Mouse (Mus musculus) embryonic facial prominence, embryonic 14.5 days (tissue): ENCODE measurements around the gene Eif2b2. TPM values are rescaled to one million over a fixed set of nuclear protein-coding genes. Genes with fewer than 3 reads are reported as not detected.
A peak's percentile ranks its signal among the peaks of the same experiment; 100 is the strongest.

Experiments used
- ATAC-seq: fragments of 200-750 bp; cut with Nextera tagmentation; 2 replicates; pipeline ENCODE4 v1.8.0; 2017; ENCODE audit warnings: low read depth, moderate number of reproducible peaks, moderate TSS enrichment
- DNase-seq: peaks from one replicate; pipeline ENCODE4 v3.0.0-alpha.2; 2015; ENCODE audit warnings: low spot score
- H3K27ac ChIP-seq: fragments of 300-500 bp; sonication (generic); replicated peaks from 2 replicates; pipeline ENCODE4 v1.5.1; 2014; ENCODE audit warnings: low read depth, mild to moderate bottlenecking, low read length, moderate library complexity
- H3K27me3 ChIP-seq: fragments of 300-500 bp; sonication (generic); replicated peaks from 2 replicates; pipeline ENCODE4 v1.6.1; 2014; ENCODE audit warnings: low read length; ENCODE audit not compliant: control insufficient read depth, insufficient read depth
- H3K36me3 ChIP-seq: fragments of 300-500 bp; sonication (generic); 2 replicates; pipeline ENCODE4 v1.6.1; 2014; ENCODE audit warnings: low read length, mixed read lengths; ENCODE audit not compliant: control insufficient read depth, insufficient read depth
- H3K4me1 ChIP-seq: fragments of 300-500 bp; sonication (generic); 2 replicates; pipeline ENCODE4 v1.6.1; 2014; ENCODE audit warnings: antibody characterized with exemption, low read length; ENCODE audit not compliant: control insufficient read depth, insufficient read depth
- H3K4me2 ChIP-seq: fragments of 300-500 bp; sonication (generic); 2 replicates; pipeline ENCODE4 v1.6.1; 2014; ENCODE audit warnings: low read depth, mild to moderate bottlenecking, low read length, moderate library complexity, mixed read lengths
- H3K4me3 ChIP-seq: fragments of 300-500 bp; sonication (generic); 2 replicates; pipeline ENCODE4 v1.5.1; 2014; ENCODE audit warnings: low read depth, mild to moderate bottlenecking, low read length
- H3K9ac ChIP-seq: fragments of 300-500 bp; sonication (generic); 2 replicates; pipeline ENCODE4 v1.6.1; 2014; ENCODE audit warnings: low read depth, mild to moderate bottlenecking, low read length, moderate library complexity, mixed read lengths
- H3K9me3 ChIP-seq: fragments of 300-500 bp; sonication (generic); 2 replicates; pipeline ENCODE4 v1.6.1; 2016; ENCODE audit warnings: low read length; ENCODE audit not compliant: control insufficient read depth
- WGBS: fragments of 180-500 bp; shearing (Covaris S2); extraction: QIAGEN DNeasy Blood & Tissue Kit; methylation state at CpG from one replicate; pipeline ENCODE4 v1.1.7; 2014; 5-methylcytosine and 5-hydroxymethylcytosine counted together
- polyA plus RNA-seq: library from polyadenylated mRNA; unstranded; fragments of >200 nt; fragmentation: Nextera tagmentation; extraction: Ambion mirVana; gene quantifications from 2 replicates; pipeline ENCODE4 v1.2.1, GENCODE M21; 2014

Gene Eif2b2
- polyA plus RNA-seq = 74.5 and 91.6 TPM in 2 replicates

DNA sequence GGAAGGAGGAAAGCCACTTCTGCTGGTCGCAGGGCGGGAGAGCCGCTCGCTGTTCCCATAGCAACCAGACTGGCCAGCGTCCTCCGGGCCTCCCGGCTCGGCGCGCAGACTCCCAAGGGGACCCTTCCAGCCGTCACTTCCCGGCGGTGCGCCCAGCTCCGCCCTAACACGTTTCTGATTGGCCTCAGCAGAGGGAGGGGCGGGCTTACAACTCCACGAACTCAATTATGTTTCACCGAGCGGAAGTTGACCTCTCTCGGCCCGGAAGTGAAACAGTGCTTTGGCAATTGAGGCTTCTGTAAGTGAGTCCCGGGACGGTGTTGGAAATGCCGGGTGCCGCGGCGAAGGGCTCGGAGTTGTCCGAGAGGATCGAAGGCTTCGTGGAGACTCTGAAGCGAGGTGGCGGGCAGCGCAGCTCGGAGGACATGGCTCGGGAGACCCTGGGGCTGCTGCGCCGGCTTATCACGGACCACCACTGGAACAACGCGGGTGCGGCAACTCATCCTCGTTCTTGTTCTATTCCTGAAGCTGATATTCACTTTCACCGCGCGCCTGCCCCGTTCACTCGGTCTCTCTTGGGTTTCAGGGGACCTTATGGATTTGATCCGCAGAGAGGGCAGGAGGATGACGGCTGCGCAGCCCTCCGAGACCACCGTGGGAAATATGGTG lies at the start of gene Eif2b2:
Gene Eif2b2, plus strand, starts transcription at position 246 of the 669 bp plus-strand sequence.
- ATAC-seq (peak; percentile 100), DNase-seq (peak; percentile 99)
- Histone ChIP-seq H3K4me1 (peaks cover 11% of the 10 kb centered on the region), H3K27ac (peak within 1 kb of the TSS; percentile 72), H3K4me2 (peak within 1 kb of the TSS; percentile 81), H3K27me3 (no peaks in the 10 kb centered on the region), H3K4me3 (peak within 1 kb of the TSS; percentile 79), H3K36me3 (peaks cover 30% of the 10 kb centered on the region), H3K9ac (peak within 1 kb of the TSS; percentile 74), H3K9me3 (no peaks in the 10 kb centered on the region)
- WGBS = 1% methylated on average over 42 of the region's 54 CpGs

DNA sequence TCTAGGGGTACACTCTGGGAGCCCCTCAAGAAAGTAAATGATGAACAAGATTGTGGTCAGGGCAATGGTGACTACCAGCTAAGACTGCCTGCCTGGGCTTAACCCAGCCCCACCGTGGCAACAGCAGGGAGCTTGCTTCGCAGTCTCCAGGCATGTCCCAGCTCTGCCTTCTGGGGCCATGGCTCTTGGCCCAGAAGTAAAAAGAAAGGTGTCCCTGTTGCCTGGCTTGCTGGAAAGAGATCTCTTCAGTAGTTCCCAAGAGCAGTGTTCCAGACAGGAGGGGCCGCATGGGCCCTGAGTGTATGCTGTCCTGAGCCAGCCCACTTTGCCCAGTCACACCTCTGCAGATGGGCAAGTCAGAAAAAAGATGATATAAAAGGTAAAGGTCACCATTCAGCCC lies 49.4 kb upstream of the Eif2b2 start:
- WGBS = 57% methylated on average over 3 of the region's 3 CpGs
- no peaks in the 10 kb centered on the region for H3K9me3 ChIP-seq

DNA sequence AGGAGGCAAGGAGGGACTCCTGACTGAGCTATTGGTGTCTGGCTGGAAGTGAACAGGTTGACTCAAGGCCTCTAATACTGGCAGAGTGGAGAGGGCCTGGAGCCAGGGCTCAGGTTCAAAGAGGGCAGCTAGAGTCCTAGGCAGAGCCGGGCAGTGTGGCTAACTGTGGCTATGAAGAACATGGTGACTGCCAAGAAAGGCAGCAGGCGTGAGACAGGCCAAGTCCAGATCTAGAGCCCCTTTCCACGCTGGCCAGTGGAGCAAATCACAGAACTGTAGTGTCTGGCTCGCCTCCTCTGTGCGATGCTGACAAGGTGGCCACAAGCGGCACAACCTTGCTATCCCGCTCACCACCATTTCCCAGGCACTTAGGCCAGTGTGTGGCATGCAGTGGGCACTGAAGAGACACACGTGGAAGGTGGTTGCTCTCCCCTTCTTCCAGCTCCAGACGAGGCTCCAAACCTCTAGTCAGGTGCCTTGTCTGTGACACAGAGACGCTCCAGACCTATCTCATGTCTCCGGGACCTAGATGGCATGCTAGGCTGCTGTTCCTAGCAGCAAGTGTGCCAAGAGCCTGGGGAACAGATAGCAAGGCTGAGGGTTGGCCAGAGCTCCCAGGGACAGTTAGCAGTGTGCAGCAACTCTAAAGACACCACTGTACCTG lies 48.9 kb upstream of the Eif2b2 start:
- 91% methylated on average over 10 of the region's 11 CpGs for WGBS
- H3K9me3 ChIP-seq = no peaks in the 10 kb centered on the region
- peaks cover 13% of the 10 kb centered on the region; the same call in 1 of the 2 replicates for H3K36me3 ChIP-seq
- ATAC-seq = no peak
- DNase-seq = no peak
- no peak overlapping the region for H3K9ac ChIP-seq
- H3K27ac ChIP-seq = no peak overlapping the region
- H3K4me2 ChIP-seq = no peak overlapping the region
- H3K4me3 ChIP-seq = no peak overlapping the region
- peaks cover 12% of the 10 kb centered on the region for H3K4me1 ChIP-seq
- no peaks in the 10 kb centered on the region for H3K27me3 ChIP-seq

More for the DNA sequence above, 49.4 kb upstream of the Eif2b2 start:
- Histone ChIP-seq H3K4me1 (peaks cover 7% of the 10 kb centered on the region), H3K9ac (no peak overlapping the region), H3K27me3 (no peaks in the 10 kb centered on the region), H3K27ac (no peak overlapping the region), H3K4me3 (no peak overlapping the region), H3K36me3 (peaks cover 13% of the 10 kb centered on the region; the same call in 1 of the 2 replicates), H3K4me2 (peak overlapping the region; percentile 46; the same call in 1 of the 2 replicates)
- DNase-seq (no peak), ATAC-seq (0 out of 2 replicates have a peak, but pooled peaks have one; percentile 7)

DNA sequence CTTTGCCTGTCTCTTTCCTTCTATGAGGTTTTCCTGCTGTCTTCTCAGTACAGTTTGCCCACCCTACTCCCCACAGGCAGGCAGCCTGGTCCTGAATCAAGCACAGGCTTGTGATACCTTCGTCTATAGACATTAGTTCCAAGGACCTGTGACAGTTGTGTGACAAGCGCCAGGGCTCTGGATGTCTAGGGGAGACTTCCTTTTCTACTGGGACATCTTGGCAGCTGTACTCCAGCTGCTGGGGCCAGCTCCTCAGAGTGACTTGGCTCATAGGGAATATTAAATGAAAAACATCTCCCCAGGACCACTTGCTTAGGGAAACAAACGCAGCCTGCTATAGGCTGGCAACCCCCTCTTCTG lies 48.4 kb upstream of the Eif2b2 start:
- H3K4me3 ChIP-seq = no peak overlapping the region
- no peak overlapping the region for H3K9ac ChIP-seq
- peaks cover 17% of the 10 kb centered on the region for H3K4me1 ChIP-seq
- no peak overlapping the region for H3K4me2 ChIP-seq
- no peaks in the 10 kb centered on the region for H3K9me3 ChIP-seq
- no peaks in the 10 kb centered on the region for H3K27me3 ChIP-seq
- peaks cover 11% of the 10 kb centered on the region; the same call in 1 of the 2 replicates for H3K36me3 ChIP-seq
- DNase-seq (no peak), ATAC-seq (no peak)
- WGBS = 62% methylated on average over 3 of the region's 3 CpGs
- no peak overlapping the region for H3K27ac ChIP-seq

DNA sequence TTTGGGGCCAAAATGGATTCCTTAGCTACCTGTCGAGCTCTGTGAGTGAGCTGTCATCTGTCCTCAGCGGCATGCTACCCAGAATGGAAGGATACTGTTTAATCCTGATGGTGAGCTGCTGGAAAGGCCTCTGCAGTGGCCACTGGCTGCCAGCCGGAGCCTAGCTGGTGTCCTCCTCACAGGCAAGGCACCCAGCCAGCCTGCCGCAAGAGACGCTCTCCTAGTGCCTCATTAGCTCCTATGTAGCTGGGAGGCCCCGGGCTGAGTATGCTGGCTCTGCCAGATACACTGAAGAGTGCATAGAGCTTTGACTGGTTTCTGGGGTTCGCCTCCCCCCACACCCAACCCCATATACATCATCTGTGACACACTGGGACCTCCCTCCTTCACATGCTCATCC lies 45.3 kb upstream of the Eif2b2 start:
- Histone ChIP-seq H3K4me2 (peak overlapping the region; percentile 77; the same call in 1 of the 2 replicates), H3K4me1 (peaks cover 36% of the 10 kb centered on the region), H3K9ac (no peak overlapping the region), H3K9me3 (no peaks in the 10 kb centered on the region), H3K4me3 (no peak overlapping the region), H3K36me3 (no peaks in the 10 kb centered on the region), H3K27ac (no peak overlapping the region), H3K27me3 (no peaks in the 10 kb centered on the region)
- DNase-seq (no peak), ATAC-seq (no peak)
- WGBS = 71% methylated on average over 7 of the region's 7 CpGs

DNA sequence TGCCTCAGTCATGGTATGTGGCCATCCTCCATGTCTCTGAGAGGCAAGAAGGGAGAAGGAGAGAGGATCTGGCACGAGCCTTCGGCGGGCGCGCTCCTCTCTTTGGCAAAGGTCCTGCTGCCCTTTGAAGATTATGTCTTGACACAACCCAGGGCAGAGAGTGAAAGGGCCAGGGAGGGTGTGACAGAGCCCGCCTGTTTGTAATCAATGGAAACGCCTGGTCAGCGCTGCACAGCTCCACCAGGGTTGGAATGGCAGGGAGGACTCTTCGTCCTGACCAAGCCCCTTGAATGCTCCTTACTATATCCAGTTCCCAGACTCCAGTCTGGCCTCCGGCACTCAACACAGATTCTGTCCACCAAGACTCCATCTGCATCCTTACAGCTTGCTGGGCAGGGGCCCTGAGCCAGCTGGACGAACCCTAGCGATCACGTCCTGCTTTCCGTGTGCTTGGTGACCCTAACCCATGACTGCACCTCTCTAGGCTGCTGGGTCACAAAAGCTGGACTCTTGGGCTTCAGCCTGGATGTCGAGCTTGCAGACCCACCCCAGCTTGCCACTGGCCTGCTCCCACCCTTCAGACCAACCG lies 44.1 kb upstream of the Eif2b2 start:
- Histone ChIP-seq H3K9me3 (no peaks in the 10 kb centered on the region), H3K27ac (no peak overlapping the region; the same call in 1 of the 2 replicates), H3K27me3 (no peaks in the 10 kb centered on the region), H3K36me3 (no peaks in the 10 kb centered on the region), H3K4me2 (peak overlapping the region; percentile 77), H3K4me1 (peaks cover 31% of the 10 kb centered on the region), H3K4me3 (peak overlapping the region; percentile 37), H3K9ac (peak overlapping the region; percentile 58)
- ATAC-seq (no peak), DNase-seq (no peak)
- WGBS = 39% methylated on average over 16 of the region's 16 CpGs

DNA sequence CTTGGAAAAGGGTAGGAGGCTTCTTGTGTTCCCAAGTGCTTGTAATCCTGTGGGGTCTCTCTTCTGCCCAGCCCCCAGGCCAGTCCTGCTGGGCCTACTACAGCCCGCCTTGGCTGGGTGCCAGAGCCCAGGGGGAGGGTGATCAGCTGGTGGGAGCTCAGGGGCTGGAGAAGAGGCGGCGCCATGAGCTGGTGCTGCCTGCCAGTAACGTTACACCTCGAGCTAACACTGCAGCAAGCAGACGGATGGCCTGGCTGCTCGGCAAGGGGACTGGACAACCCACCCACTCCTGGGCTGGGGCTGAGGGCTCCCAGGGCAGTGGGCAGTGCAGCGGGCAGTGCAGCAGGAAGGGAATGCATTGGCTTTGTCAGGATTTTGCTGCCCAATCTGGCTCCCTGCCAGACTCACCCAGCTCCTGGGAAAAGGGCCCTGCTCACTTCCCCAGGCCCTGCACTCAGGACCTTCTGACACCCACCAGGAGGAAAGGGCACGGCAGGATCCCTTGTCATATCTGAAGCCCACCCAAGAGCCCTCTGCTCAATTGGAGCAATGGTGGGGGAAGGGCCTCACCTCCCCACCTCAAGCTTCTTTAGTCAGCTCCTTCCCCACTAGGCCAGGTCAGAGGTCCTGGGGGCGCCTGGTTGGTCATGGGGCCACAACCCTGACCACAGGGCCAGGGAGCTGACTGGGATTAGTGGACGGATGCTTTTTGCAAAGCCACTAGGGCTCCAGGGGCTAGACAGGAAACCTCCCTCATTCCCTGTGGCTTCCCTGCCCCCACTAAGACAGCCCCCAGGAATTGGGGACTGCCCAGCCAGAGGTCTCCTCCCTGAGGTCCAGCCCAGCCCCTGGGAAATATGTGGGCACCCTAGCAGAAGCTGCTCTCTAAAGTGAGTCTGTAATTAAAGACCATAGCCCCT lies 43.1 kb upstream of the Eif2b2 start:
- peak overlapping the region; percentile 58 for H3K9ac ChIP-seq

More for the DNA sequence above, 43.1 kb upstream of the Eif2b2 start:
- peak; percentile 90 for DNase-seq
- no peaks in the 10 kb centered on the region for H3K27me3 ChIP-seq
- H3K27ac ChIP-seq = no peak overlapping the region; the same call in 1 of the 2 replicates
- H3K4me2 ChIP-seq = peak overlapping the region; percentile 77
- peak overlapping the region; percentile 37 for H3K4me3 ChIP-seq
- peaks cover 33% of the 10 kb centered on the region for H3K4me1 ChIP-seq
- no peaks in the 10 kb centered on the region for H3K36me3 ChIP-seq
- no peaks in the 10 kb centered on the region for H3K9me3 ChIP-seq
- peak; percentile 85 for ATAC-seq
- 12% methylated on average over 10 of the region's 11 CpGs for WGBS
